Comparison of ENCODE assay signal across 26 mouse cellular contexts in the genomic region with DNA sequence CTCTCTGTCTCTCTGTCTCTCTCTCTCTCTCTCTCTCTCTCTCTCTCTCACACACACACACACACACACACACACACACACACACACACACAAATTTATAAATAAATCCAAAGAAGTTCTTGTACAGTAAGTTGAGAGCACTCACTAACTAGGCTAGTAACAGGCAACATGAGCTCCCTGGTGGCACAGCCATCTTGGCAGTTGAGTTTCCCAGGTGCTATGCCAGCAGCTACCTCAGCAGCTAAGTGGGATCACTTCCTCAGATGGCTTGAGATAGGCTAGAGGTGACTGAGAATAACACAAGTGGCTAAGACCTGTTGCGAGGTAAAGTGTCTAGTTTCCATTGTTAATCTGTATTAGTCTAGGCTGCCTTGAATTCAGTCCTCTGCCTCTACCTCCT. TPM values are rescaled to one million over a fixed set of nuclear protein-coding genes. Genes with fewer than 3 reads are reported as not detected.
DNase-seq lines count a peak whose midpoint lies in the region; ATAC-seq lines count a peak whose summit lies in the region.
"Had no signal": no experiment of that assay in that cellular context is flagged by ENCODE, and none has a peak within 500 bp of the region (broad histone marks: within the 10 kb centered on the region; RNA-seq: fewer than 3 reads in every experiment).

No protein-coding gene starts in this region.

- no peak overlapping the region for H3K27ac ChIP-seq in forebrain, embryonic 12.5 days
- H3K27ac ChIP-seq: embryonic facial prominence, embryonic 13.5 days; embryonic facial prominence, embryonic 15.5 days; forebrain, embryonic 10.5 days; forebrain, embryonic 13.5 days; forebrain, embryonic 15.5 days had no signal

- H3K9me3 ChIP-seq in forebrain, embryonic 12.5 days, result no peaks in the 10 kb centered on the region
- H3K9me3 ChIP-seq: embryonic facial prominence, embryonic 13.5 days; embryonic facial prominence, embryonic 15.5 days; forebrain, embryonic 10.5 days; forebrain, embryonic 13.5 days; forebrain, embryonic 15.5 days had no signal

- peaks cover 27% of the 10 kb centered on the region for H3K36me3 ChIP-seq in forebrain, embryonic 12.5 days (replicated peaks)

- intact Hi-C loops in heart, postnatal 10 days (cut with DNase I), result loop anchor here (5.0 to 10.0 kb wide), 2 partner anchors 155 to 187 kb away; a partner anchor contains a TSS
- intact Hi-C loops in gastrocnemius, postnatal 14 days (cut with DNase I; ENCODE audit: low total_unique reads), result no loop called here

- no peak overlapping the region for H3K4me2 ChIP-seq in forebrain, embryonic 12.5 days
- H3K4me2 ChIP-seq: embryonic facial prominence, embryonic 13.5 days; embryonic facial prominence, embryonic 15.5 days; forebrain, embryonic 13.5 days; forebrain, embryonic 15.5 days had no signal

- no peak for ATAC-seq in forebrain, embryonic 12.5 days (ENCODE audit: low FRiP score)
- ATAC-seq: forebrain, embryonic 13.5 days; forebrain, embryonic 15.5 days; forebrain, postnatal 0 days had no signal

- DNase-seq in heart, adult 11 months, result peak; percentile 82
- no peak for DNase-seq in heart, postnatal 10 days
- DNase-seq in gastrocnemius, adult 8-10 months (ENCODE audit: low spot score in 2 of 2), result peak; percentile 52 to 73
- DNase-seq in gastrocnemius, postnatal 14 days, result peak; percentile 60
- DNase-seq in skeletal muscle tissue, adult 2 months (ENCODE audit: low read depth, low spot score), result peak; percentile 83
- no peak for DNase-seq in cerebellum, postnatal 25 days
- DNase-seq in cerebellum, adult 8-10 months, result no peak
- DNase-seq: cerebellum, adult 9-10 months; forebrain, postnatal 0 days had no signal

- no peaks in the 10 kb centered on the region for H3K27me3 ChIP-seq in forebrain, embryonic 12.5 days
- H3K27me3 ChIP-seq: embryonic facial prominence, embryonic 13.5 days; embryonic facial prominence, embryonic 15.5 days; forebrain, embryonic 13.5 days; forebrain, embryonic 15.5 days had no signal

- 91% methylated on average over 1 of the region's 1 CpGs for WGBS in forebrain, embryonic 12.5 days

- no peak overlapping the region for H3K9ac ChIP-seq in forebrain, embryonic 12.5 days
- H3K9ac ChIP-seq: embryonic facial prominence, embryonic 13.5 days; embryonic facial prominence, embryonic 15.5 days; forebrain, embryonic 13.5 days; forebrain, embryonic 15.5 days; forebrain, postnatal 0 days had no signal

- no peak overlapping the region for H3K4me3 ChIP-seq in forebrain, embryonic 12.5 days (replicated peaks)
- H3K4me3 ChIP-seq: embryonic facial prominence, embryonic 13.5 days; embryonic facial prominence, embryonic 15.5 days; erythroblast, embryonic 14.5 days; forebrain, embryonic 10.5 days; forebrain, embryonic 13.5 days; forebrain, embryonic 15.5 days had no signal

- peaks cover 7% of the 10 kb centered on the region for H3K4me1 ChIP-seq in forebrain, embryonic 12.5 days

RNA-seq across cellular contexts. Expression of a gene that starts 44.7 kb away (rescaled TPM):
- total RNA-seq in heart, postnatal 10 days (2021), result 10 to 100 TPM; 24.7 to 26.3 TPM
- total RNA-seq in gastrocnemius, adult 8-10 months (2022), result 10 to 100 TPM; 62.2 to 81.0 (median 63.8) TPM
- total RNA-seq in gastrocnemius, postnatal 14 days (2021), result 10 to 100 TPM; 48.5 to 59.9 TPM
- 19.0 and 19.8 TPM in 2 replicates for polyA plus RNA-seq in forebrain, embryonic 12.5 days (2016; fragmentation: Nextera tagmentation; extraction: Ambion mirVana)

RNA-seq across cellular contexts. Expression of a gene that starts 49.8 kb away (rescaled TPM):
- not detected for total RNA-seq in heart, postnatal 10 days (2021)
- total RNA-seq in gastrocnemius, adult 8-10 months (2022), result not detected
- not detected for total RNA-seq in gastrocnemius, postnatal 14 days (2021)
- polyA plus RNA-seq in forebrain, embryonic 12.5 days (2016; fragmentation: Nextera tagmentation; extraction: Ambion mirVana), result not detected in 2 replicates
- total RNA-seq: adrenal gland, adult 2 months; adrenal gland, postnatal 10 days; adrenal gland, postnatal 25 days; adrenal gland, postnatal 4 days; common myeloid progenitor, adult 5-6 weeks; ES-E14; MEL had no signal
- polyA plus RNA-seq: adrenal gland, adult 2 months; C2C12; embryonic facial prominence, embryonic 11.5 days; embryonic facial prominence, embryonic 13.5 days; erythroblast, embryonic 14.5 days; forebrain, embryonic 10.5 days had no signal

RNA-seq across cellular contexts. Expression of a gene that starts 50.0 kb away (rescaled TPM):
- not detected for total RNA-seq in heart, postnatal 10 days (2021)
- total RNA-seq in gastrocnemius, adult 8-10 months (2022), result not detected
- not detected for total RNA-seq in gastrocnemius, postnatal 14 days (2021)
- polyA plus RNA-seq in forebrain, embryonic 12.5 days (2016; fragmentation: Nextera tagmentation; extraction: Ambion mirVana), result not detected in 2 replicates
- total RNA-seq: adrenal gland, adult 2 months; adrenal gland, postnatal 10 days; adrenal gland, postnatal 25 days; adrenal gland, postnatal 4 days; common myeloid progenitor, adult 5-6 weeks; ES-E14; forebrain, postnatal 0 days; MEL had no signal
- polyA plus RNA-seq: adrenal gland, adult 2 months; brain, embryonic 14.5 days; C2C12; embryonic facial prominence, embryonic 11.5 days; embryonic facial prominence, embryonic 13.5 days; embryonic facial prominence, embryonic 15.5 days; erythroblast, embryonic 14.5 days; forebrain, embryonic 10.5 days; forebrain, embryonic 13.5 days; forebrain, embryonic 15.5 days; forebrain, postnatal 0 days had no signal

Comparison
In these comparisons a context has a peak if more than half of its experiments do, and no peak if none do; other contexts are left out.
1. DNase-seq: peak in heart, adult 11 months (single experiment), gastrocnemius, adult 8-10 months (2 of 2), gastrocnemius, postnatal 14 days (single experiment) and skeletal muscle tissue, adult 2 months (single experiment); none in heart, postnatal 10 days (0 of 2), cerebellum, postnatal 25 days (0 of 2) and cerebellum, adult 8-10 months (single experiment).